Mouse (Mus musculus): Measurements from ENCODE around the gene Dapk1. TPM values are rescaled to one million over a fixed set of nuclear protein-coding genes. Genes with fewer than 3 reads are reported as not detected.

The Dapk1 gene
- polyA plus RNA-seq, 1 experiment = not detected

DNA sequence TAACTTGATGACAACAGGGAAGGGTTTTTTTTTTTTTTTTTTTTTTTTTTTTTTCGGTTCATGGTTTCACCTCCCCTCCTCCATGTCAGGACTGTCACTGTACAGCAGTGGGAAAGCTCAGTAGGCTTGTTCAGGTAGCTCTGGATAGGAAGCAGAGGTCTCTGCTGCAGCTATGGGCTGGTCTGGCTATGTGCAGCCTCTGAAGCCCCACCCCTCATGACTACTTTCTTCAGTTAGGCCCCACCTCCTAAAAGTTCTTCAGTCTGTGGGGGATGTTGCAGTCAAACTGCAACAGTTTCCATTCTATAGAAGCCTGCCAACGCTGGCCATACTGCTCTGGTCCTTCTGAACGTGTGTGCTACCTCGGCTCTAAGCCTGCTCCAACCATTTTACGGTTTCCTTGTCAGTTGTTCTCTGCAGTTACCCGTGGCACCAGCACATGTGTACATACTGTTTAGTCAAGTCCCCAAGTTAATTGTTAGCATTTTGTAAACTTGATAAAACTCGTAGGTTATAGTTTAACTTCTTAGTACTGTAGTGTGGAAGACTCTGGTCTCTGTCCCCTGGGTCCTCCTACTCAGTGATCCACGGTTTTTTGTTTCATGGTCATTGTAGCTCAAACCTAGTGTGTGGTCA is 6.8 kb downstream of the Dapk1 start:
- TF ChIP-seq GATA1 (IDR thresholded peaks at IDR 0.05; ENCODE audit: low read length) = no peak

DNA sequence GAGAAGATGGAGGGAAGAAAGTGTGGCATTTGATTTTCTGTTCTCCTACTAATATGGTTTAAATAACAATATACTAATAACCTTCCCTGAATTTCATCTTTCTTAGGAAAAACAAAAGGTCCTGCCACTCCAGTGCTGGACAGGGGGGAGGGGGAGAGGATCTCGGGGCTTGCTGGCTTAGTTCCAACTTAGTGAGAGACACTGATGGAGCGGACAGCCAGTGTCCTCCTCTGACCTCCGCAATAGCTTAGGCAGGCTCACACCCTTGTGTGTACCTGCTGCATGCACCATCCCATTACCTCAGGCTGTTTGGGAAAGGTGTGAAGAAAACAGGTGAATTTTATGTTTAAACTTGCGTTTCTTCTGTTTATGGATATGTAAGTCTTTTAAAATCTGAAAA is 7.5 kb downstream of the Dapk1 start:
- TF ChIP-seq GATA1 (IDR thresholded peaks at IDR 0.05; ENCODE audit: low read length) = no peak

DNA sequence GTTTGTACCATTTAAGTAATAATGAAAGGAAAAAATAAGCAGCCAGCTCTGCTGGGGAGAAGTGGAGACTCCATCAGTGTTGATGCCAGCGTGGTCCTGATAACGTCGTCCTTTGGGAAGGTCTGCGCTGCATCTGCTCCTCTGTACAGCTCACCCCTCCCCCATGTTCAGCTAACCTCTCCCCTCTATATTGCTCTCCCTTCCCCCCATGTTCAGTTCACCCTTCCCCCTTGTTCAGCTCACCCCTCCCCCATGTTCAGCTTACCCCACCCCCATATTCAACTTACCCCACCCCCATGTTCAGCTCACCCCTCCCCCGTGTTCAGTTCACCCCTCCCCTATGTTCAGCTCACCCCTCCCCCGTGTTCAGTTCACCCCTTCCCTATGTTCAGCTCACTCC is 8.8 kb downstream of the Dapk1 start:
- no peak for TF ChIP-seq GATA1 (IDR thresholded peaks at IDR 0.05; ENCODE audit: low read length)

DNA sequence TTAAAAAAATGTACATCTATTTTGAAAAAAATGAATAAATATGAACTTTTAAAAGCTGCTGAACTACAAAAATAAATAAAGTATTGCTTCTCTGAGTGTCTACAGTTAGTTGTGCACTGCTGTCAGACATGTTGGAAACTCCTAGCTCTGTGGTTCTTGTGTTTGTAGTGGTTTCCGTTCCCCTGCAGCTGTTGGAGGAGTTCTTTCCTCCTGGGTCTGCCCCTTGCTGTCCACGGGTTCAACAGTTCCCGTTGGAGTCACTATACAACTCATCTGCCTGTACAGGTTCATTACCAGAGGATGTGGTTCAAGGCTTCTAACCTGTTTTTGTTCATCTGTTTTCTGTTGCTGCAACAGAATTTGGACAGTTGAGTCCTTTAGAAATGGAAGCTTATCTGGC is 10.4 kb downstream of the Dapk1 start:
- TF ChIP-seq GATA1 (IDR thresholded peaks at IDR 0.05; ENCODE audit: low read length) = no peak

DNA sequence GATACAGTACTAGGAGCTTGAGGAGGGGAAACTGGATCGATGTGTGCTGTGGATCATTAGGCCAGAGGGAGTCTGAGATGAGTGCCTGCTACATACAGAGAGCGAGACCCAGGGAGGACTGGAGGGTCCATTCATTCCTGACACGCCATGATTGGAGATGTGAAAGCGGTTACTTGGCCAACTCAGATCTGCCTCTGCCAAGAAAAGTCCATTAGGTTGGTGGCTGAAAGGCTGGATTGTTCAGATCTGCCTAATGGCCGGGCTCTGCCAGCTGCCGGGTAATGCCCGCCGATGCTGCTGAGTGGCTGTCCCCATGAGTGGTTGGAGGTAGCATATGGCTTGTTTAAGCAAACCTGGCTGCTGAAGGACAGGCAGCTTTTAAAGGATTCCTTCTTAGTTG is 12.4 kb downstream of the Dapk1 start:
- no peak for TF ChIP-seq GATA1 (IDR thresholded peaks at IDR 0.05; ENCODE audit: low read length)

DNA sequence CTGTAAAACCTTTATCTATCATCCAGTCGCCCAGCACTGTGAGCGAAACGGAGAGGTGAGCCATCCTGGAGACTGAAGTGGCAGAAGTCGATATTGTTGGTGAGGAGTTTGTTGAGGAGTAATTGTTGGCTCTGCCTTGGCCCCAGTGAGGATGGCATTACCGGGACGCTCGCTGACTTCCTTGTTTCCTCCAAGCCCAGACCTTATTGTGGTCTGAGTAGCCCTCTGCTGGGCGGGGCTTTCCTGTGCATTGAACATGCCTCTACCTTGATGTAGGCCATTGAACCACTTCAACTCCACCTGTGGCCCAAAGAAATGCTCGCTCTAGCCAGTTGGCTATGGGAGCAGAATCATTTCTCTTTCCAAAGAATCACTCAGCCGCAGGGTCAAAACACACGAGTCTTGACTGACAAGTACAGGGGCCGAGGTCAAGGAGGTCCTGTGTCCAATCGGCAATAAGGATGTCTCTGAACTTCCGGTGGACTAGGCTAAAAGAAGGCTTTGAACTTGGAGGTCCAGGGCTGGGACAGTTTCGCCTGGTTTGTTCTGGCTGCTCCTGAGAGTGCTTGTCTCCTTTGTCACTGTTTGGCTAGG is 13.4 kb downstream of the Dapk1 start:
- no peak for TF ChIP-seq GATA1 (IDR thresholded peaks at IDR 0.05; ENCODE audit: low read length)

DNA sequence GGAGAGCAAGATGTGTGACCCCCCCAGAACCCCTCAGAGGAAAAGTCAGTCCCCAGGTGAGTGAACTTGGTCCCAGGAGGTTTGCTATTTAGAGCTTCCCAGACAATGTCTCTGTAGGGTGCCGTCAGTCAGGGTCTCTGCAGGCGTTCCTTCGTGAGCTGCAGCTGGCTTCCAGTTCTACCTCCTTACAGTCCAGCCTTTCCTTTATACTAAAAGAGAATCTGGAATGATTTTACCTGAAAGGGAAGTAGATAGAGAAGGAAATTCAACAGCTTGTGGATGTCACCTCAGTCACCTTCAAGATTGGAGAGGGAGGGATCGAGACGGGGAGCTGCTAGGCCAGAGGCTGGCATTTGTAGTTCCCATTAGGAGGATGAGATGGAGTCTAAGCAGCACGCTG is 14.3 kb downstream of the Dapk1 start:
- TF ChIP-seq GATA1 (IDR thresholded peaks at IDR 0.05; ENCODE audit: low read length) = no peak

DNA sequence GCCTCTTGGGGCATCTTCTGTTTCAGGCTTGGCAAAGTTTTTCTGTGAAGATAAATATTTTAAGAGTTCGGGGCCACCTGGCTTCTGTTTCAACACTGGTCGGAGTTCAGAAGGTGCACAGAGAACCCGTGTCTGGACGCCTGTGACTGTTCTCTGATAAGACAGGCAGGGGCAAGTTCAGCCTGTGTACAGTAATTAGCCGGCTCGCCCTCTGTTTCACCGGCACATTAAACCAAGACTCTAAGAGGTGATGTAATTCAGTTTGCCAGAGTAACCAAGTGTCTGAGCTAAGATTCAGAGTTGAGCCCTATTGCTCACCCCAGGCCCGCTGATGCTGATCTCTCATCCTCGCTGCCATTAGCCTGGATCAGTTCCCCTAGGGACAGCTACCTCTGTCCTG is 16.5 kb downstream of the Dapk1 start:
- no peak for TF ChIP-seq GATA1 (IDR thresholded peaks at IDR 0.05; ENCODE audit: low read length)

DNA sequence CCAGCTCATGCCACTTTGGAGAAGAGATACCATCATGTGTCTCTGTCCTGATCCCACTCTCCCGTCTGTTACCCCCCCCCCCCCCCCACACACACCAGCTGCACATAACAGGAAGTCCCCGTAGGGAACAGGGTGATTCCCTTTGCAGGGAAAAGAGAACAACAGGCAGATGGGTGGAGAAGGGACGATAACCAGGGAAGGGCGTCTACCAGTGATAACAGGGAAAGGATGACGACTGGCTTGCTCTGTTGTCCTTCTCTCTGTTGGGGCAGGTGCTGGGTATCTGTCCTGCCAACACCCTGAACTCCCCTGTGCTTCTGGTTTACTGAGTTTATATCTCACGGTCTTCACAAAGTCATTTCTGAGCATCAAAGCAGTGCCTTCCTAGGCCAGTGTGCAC is 18.0 kb downstream of the Dapk1 start:
- no peak for TF ChIP-seq GATA1 (IDR thresholded peaks at IDR 0.05; ENCODE audit: low read length)

DNA sequence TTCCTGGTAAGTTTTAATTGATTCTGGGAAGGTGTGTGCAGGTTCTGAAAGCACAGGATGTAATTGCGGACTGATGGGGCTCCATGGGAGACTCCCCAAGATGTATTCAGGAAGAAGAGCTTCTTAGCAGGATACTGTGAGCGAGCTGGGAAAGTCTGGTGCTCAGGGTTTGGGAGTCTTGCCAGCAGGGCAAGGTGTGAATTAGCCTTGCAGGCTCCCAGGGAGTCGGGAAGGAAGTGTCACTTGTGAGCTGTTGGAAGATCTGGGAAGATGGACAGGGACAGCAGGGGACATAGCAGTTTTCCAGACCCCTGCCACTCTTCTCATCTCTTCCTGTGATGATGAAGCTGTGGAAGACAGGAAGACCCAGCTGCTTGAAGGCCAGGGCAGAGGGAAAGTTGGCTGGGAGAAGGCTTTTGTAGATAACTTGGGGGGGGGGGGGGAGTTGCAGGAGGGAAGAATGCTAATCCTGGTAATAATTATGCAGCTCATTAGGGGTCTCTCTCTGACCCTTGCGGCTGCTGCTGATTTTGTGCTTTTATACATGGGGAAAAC is 19.7 kb downstream of the Dapk1 start:
- no peak for TF ChIP-seq GATA1 (IDR thresholded peaks at IDR 0.05; ENCODE audit: low read length)

DNA sequence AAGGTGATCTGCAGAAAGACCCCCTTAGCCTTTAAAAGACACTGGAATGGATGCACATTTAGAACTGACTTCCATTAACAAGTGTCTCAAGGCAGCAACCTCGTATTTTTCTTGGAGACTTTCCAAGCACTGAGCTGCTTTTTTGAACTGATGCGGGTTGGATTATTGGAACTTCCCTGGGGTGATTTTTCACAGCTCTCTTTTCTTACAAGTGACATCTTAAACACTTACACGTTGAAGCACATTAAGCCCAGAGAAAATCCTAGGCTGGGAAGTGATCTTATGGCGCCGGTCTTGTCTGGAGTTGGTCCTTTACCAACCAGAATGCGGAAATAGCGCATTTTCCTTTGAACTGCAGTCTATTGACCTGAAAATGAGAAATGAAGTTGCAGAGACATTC is 23.8 kb downstream of the Dapk1 start:
- no peak for TF ChIP-seq GATA1 (IDR thresholded peaks at IDR 0.05; ENCODE audit: low read length)

DNA sequence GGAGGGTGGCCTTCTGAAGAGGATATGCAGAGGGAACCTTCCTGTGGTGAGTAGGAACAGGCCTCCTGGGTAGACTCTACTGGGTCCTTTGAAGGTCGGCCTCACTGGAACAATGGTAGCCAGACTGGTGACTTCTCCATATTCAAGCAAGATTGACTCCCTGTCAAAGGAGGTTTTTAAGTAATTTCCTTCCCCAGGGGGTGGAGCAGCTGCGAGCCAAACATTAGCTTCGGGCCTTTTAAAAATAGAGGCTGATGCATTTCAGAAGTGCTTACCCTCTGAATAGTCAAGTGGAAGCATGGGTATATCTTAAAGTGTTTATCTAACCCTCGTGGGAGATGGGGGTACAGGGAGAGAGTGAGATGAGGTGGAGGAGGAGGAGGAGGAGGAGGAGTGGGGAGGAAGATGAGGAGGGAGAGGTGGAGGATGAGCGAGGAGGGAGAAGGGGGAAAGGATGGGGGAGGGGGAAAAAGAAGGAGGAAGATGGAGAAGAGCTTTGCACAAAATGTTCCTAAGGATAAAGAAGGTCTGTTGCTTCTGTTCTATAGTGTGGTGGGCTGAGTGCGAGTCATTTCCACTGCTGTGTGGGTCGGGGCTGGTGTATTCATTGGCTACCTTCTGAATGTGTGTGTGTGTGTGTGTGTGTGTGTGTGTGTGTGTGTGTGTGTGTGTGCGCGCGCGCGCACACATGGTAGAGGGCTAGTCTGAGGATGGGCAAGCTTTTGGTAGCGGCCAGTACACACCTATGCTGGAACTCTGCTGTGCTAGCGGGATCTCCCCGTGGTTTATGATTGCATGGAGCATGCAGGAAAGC is 26.3 kb downstream of the Dapk1 start:
- no peak for TF ChIP-seq GATA1 (IDR thresholded peaks at IDR 0.05; ENCODE audit: low read length)

DNA sequence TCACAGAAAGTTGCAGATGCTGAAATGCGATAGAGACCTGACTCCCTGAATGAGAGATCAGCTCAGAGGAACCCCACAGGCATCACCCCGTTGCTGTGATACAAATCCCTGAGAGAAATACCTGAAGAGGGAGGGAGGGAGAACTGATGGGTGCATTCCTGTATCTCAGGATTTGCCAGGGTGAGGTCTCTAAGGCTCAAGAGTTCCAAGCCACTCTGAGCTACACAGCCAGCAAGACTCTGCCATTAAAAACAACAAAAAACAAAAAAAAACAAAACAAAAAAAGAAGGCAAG is 26.9 kb downstream of the Dapk1 start:
- TF ChIP-seq GATA1 (IDR thresholded peaks at IDR 0.05; ENCODE audit: low read length) = no peak

DNA sequence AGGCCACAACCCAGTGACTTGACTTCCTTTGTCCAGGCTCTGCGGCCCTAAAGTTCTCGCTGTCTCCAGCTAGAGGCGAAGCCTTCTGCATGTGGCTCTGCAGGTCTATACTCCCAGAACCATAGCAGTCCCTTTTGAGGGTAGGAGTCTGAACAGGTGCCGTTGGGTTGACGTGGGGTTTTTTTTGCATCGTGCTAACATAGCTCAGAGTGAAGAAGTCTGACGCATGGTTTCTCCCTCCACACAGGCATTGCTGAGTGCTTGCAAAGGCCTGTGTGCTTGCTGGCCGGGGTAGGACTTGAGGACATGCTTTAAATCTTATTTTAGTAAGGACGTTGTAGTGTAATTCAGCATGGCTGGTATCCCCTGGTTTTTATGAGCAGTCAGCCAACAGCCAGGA is 27.7 kb downstream of the Dapk1 start:
- no peak for TF ChIP-seq GATA1 (IDR thresholded peaks at IDR 0.05; ENCODE audit: low read length)

DNA sequence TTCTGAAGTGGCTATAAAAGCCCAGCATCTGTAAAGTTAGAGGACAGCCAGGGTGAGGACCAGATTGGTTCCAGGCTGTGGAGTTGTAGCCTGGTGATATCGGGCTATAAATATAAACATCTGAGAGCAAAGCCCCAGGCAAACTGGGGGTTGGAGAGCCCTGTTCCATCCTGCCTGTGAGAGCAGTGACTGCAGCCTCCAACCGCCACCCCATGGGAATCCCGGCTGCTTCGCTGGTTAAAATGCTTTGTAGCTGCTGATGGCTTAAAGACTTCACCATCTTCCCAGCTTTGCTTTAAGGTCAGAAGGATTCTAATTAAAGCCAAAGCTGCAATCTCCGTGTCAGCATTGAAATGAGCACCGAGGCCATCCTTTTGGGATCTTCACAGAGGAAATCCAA is 32.2 kb downstream of the Dapk1 start:
- TF ChIP-seq GATA1 (IDR thresholded peaks at IDR 0.05; ENCODE audit: low read length) = no peak

DNA sequence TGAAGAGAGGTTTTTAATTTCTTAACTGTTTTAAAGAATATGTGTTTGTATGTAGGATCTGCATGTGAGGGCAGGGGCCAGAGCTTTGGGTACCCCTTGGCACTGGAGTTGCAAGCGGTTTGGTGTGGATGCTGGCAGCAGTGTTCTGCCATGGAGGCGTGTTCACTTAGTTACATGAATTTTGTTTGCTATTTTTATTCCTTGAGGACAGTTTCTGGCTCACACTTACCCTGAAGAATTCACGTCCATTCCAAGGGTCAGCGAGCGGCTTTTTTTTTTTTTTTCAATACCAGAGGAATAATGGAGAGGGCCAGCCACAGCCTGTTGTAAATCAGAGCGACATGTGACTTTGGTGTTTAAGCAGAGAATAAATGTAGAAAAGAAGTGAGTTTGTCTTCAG is 33.9 kb downstream of the Dapk1 start:
- TF ChIP-seq GATA1 (IDR thresholded peaks at IDR 0.05; ENCODE audit: low read length) = no peak

All from G1E-ER4 (cell line).